Mouse (Mus musculus) hindbrain, embryonic 16.5 days (tissue): ENCODE measurements around the gene Fyn. TPM values are rescaled to one million over a fixed set of nuclear protein-coding genes. Genes with fewer than 3 reads are reported as not detected.

Experiments used
- ATAC-seq: fragments of 200-750 bp; cut with Nextera tagmentation; 2 replicates; pipeline ENCODE4 v1.8.0; 2017; ENCODE audit warnings: moderate TSS enrichment, moderate library complexity
- H3K27ac ChIP-seq: fragments of 300-500 bp; sonication (generic); 2 replicates; pipeline ENCODE4 v1.5.1; 2014; ENCODE audit warnings: low read depth, mild to moderate bottlenecking, control low read depth, low read length, moderate library complexity
- H3K27me3 ChIP-seq: fragments of 300-500 bp; sonication (generic); replicated peaks from 2 replicates; pipeline ENCODE4 v1.6.1; 2014; ENCODE audit warnings: low read length; ENCODE audit not compliant: control insufficient read depth, insufficient read depth
- H3K36me3 ChIP-seq: fragments of 300-500 bp; sonication (generic); 2 replicates; pipeline ENCODE4 v1.6.1; 2014; ENCODE audit warnings: mild to moderate bottlenecking, low read length, moderate library complexity, mixed read lengths; ENCODE audit not compliant: control insufficient read depth, insufficient read depth
- H3K4me1 ChIP-seq: fragments of 300-500 bp; sonication (generic); 2 replicates; pipeline ENCODE4 v1.6.1; 2014; ENCODE audit warnings: low read depth, low read length; ENCODE audit not compliant: control insufficient read depth, insufficient read depth
- H3K4me2 ChIP-seq: fragments of 300-500 bp; sonication (generic); 2 replicates; pipeline ENCODE4 v1.6.1; 2014; ENCODE audit warnings: mild to moderate bottlenecking, low read length, control low read depth, moderate library complexity
- H3K4me3 ChIP-seq: fragments of 300-500 bp; sonication (generic); 2 replicates; pipeline ENCODE4 v1.5.1; 2014; ENCODE audit warnings: mild to moderate bottlenecking, low read length, control low read depth, moderate library complexity
- H3K9ac ChIP-seq: fragments of 300-500 bp; sonication (generic); 2 replicates; pipeline ENCODE4 v1.6.1; 2014; ENCODE audit warnings: low read depth, mild to moderate bottlenecking, control low read depth, low read length, moderate library complexity
- H3K9me3 ChIP-seq: fragments of 300-500 bp; sonication (generic); 2 replicates; pipeline ENCODE4 v1.6.1; 2014; ENCODE audit warnings: mild to moderate bottlenecking, low read length, moderate library complexity; ENCODE audit not compliant: control insufficient read depth
- WGBS: fragments of 180-500 bp; shearing (Covaris S2); extraction: QIAGEN DNeasy Blood & Tissue Kit; methylation state at CpG from one replicate; pipeline ENCODE4 v1.1.7; 2014; 5-methylcytosine and 5-hydroxymethylcytosine counted together
- polyA plus RNA-seq: library from polyadenylated mRNA; unstranded; fragments of >200 nt; fragmentation: Nextera tagmentation; extraction: Ambion mirVana; gene quantifications from 2 replicates; pipeline ENCODE4 v1.2.1, GENCODE M21; 2015

The Fyn gene
- polyA plus RNA-seq, 1 experiment from 2014 or later: 74.9 TPM

- Histone ChIP-seq H3K27me3 (no peaks in the 10 kb centered on the region), H3K4me1 (peaks cover 25% of the 10 kb centered on the region), H3K9ac (no peak overlapping the region), H3K36me3 (peaks cover 6% of the 10 kb centered on the region), H3K4me2 (no peak overlapping the region), H3K27ac (peak overlapping the region; percentile 9; the same call in 1 of the 2 replicates), H3K9me3 (no peaks in the 10 kb centered on the region), H3K4me3 (no peak overlapping the region)
- no peak for ATAC-seq
- WGBS: 89% methylated on average over 3 of the region's 3 CpGs
Measured at GRCm38 (mm10) chr10:39518859-39519258, 150.2 kb downstream of the Fyn start.

GRCm38 (mm10) chr10:39520123-39520989 is 151.7 kb downstream of the Fyn start:
- ATAC-seq: peak; percentile 83
- H3K9ac ChIP-seq: no peak overlapping the region
- H3K9me3 ChIP-seq: no peaks in the 10 kb centered on the region
- 42% methylated on average over 9 of the region's 9 CpGs for whole genome bisulfite sequencing
- H3K4me1 ChIP-seq: peaks cover 31% of the 10 kb centered on the region
- peak overlapping the region; percentile 59 for H3K27ac ChIP-seq
- H3K36me3 ChIP-seq: peaks cover 6% of the 10 kb centered on the region
- H3K4me2 ChIP-seq: no peak overlapping the region
- H3K4me3 ChIP-seq: no peak overlapping the region
- H3K27me3 ChIP-seq: no peaks in the 10 kb centered on the region

- 66% methylated on average over 1 of the region's 1 CpGs for WGBS
- H3K36me3 ChIP-seq: no peaks in the 10 kb centered on the region
- 0 out of 2 replicates have a peak overlapping the region, but pooled peaks have one; percentile 6 for H3K27ac ChIP-seq
- no peaks in the 10 kb centered on the region for H3K27me3 ChIP-seq
- H3K4me1 ChIP-seq: peaks cover 31% of the 10 kb centered on the region
- no peak overlapping the region for H3K4me2 ChIP-seq
- ATAC-seq: no peak
- no peaks in the 10 kb centered on the region for H3K9me3 ChIP-seq
- no peak overlapping the region for H3K4me3 ChIP-seq
- peak overlapping the region; percentile 23; the same call in 1 of the 2 replicates for H3K9ac ChIP-seq
Measured at GRCm38 (mm10) chr10:39521327-39521726, 152.7 kb downstream of the Fyn start.

- no peak overlapping the region for H3K4me3 ChIP-seq
- H3K9ac ChIP-seq: peak overlapping the region; percentile 23; the same call in 1 of the 2 replicates
- 70% methylated on average over 5 of the region's 5 CpGs for WGBS
- peaks cover 29% of the 10 kb centered on the region for H3K4me1 ChIP-seq
- 0 out of 2 replicates have a peak overlapping the region, but pooled peaks have one; percentile 6 for H3K27ac ChIP-seq
- no peaks in the 10 kb centered on the region for H3K27me3 ChIP-seq
- H3K9me3 ChIP-seq: no peaks in the 10 kb centered on the region
- H3K36me3 ChIP-seq: no peaks in the 10 kb centered on the region
- no peak overlapping the region for H3K4me2 ChIP-seq
- no peak for ATAC-seq
Measured at GRCm38 (mm10) chr10:39521861-39522391, 153.3 kb downstream of the Fyn start.

GRCm38 (mm10) chr10:39522857-39523614 is 154.4 kb downstream of the Fyn start:
- Histone ChIP-seq H3K27me3 (no peaks in the 10 kb centered on the region), H3K9ac (no peak overlapping the region), H3K4me2 (no peak overlapping the region), H3K4me3 (no peak overlapping the region), H3K4me1 (peaks cover 24% of the 10 kb centered on the region), H3K9me3 (no peaks in the 10 kb centered on the region), H3K36me3 (no peaks in the 10 kb centered on the region), H3K27ac (0 out of 2 replicates have a peak overlapping the region, but pooled peaks have one; percentile 5)
- ATAC-seq: no peak
- 57% methylated on average over 11 of the region's 11 CpGs for whole genome bisulfite sequencing

GRCm38 (mm10) chr10:39524355-39524754 is 155.7 kb downstream of the Fyn start:
- Histone ChIP-seq H3K27ac (peak overlapping the region; percentile 26), H3K9me3 (no peaks in the 10 kb centered on the region), H3K9ac (peak overlapping the region; percentile 5; the same call in 1 of the 2 replicates), H3K4me2 (no peak overlapping the region), H3K4me3 (no peak overlapping the region), H3K27me3 (no peaks in the 10 kb centered on the region), H3K36me3 (no peaks in the 10 kb centered on the region), H3K4me1 (peaks cover 20% of the 10 kb centered on the region)
- no peak for ATAC-seq
- WGBS: 35% methylated on average over 8 of the region's 8 CpGs

GRCm38 (mm10) chr10:39525431-39525830 is 156.8 kb downstream of the Fyn start:
- H3K4me2 ChIP-seq: no peak overlapping the region
- no peak overlapping the region for H3K27ac ChIP-seq
- 87% methylated on average over 13 of the region's 13 CpGs for WGBS
- H3K36me3 ChIP-seq: no peaks in the 10 kb centered on the region
- ATAC-seq: no peak
- H3K27me3 ChIP-seq: no peaks in the 10 kb centered on the region
- H3K9me3 ChIP-seq: no peaks in the 10 kb centered on the region
- no peak overlapping the region for H3K4me3 ChIP-seq
- peaks cover 17% of the 10 kb centered on the region for H3K4me1 ChIP-seq
- H3K9ac ChIP-seq: no peak overlapping the region

GRCm38 (mm10) chr10:39527113-39527512 is 158.5 kb downstream of the Fyn start:
- no peaks in the 10 kb centered on the region for H3K9me3 ChIP-seq
- H3K4me3 ChIP-seq: no peak overlapping the region
- no peak overlapping the region for H3K4me2 ChIP-seq
- H3K9ac ChIP-seq: no peak overlapping the region
- H3K4me1 ChIP-seq: peaks cover 6% of the 10 kb centered on the region
- WGBS: 30% methylated on average over 4 of the region's 5 CpGs
- no peak overlapping the region for H3K27ac ChIP-seq
- no peak for ATAC-seq
- no peaks in the 10 kb centered on the region for H3K36me3 ChIP-seq
- H3K27me3 ChIP-seq: no peaks in the 10 kb centered on the region

- peaks cover 9% of the 10 kb centered on the region for H3K4me1 ChIP-seq
- H3K27me3 ChIP-seq: no peaks in the 10 kb centered on the region
- no peak overlapping the region for H3K4me2 ChIP-seq
- H3K9ac ChIP-seq: no peak overlapping the region
- H3K27ac ChIP-seq: no peak overlapping the region
- 61% methylated on average over 14 of the region's 14 CpGs for WGBS
- no peak for ATAC-seq
- no peak overlapping the region for H3K4me3 ChIP-seq
- no peaks in the 10 kb centered on the region for H3K9me3 ChIP-seq
- no peaks in the 10 kb centered on the region for H3K36me3 ChIP-seq
Measured at GRCm38 (mm10) chr10:39529179-39529578, 160.5 kb downstream of the Fyn start.
